ENCODE assay signal across 8 mouse cellular contexts in genomic region chr4:152185137-152185509, GRCm38 (mm10). TPM values are rescaled to one million over a fixed set of nuclear protein-coding genes. Genes with fewer than 3 reads are reported as not detected.
DNase-seq lines count a peak whose midpoint lies in the region; ATAC-seq and TF ChIP-seq lines count a peak whose summit lies in the region.

No protein-coding gene starts in this region.

- H3K27me3 ChIP-seq in E14TG2a.4 (ENCODE audit: insufficient read depth, low read length): peaks cover 3% of the 10 kb centered on the region; the same call in 1 of the 2 replicates
- H3K27me3 ChIP-seq in limb, embryonic 11.5 days (ENCODE audit: control insufficient read depth, insufficient read depth, low read length): no peaks in the 10 kb centered on the region
- H3K27me3 ChIP-seq in midbrain, embryonic 14.5 days (ENCODE audit: control insufficient read depth, insufficient read depth, low read length): no peaks in the 10 kb centered on the region; the same call in 1 of the 2 replicates

- H3K27ac ChIP-seq in limb, embryonic 11.5 days (replicated peaks; ENCODE audit: low read depth, low read length): no peak overlapping the region; the same call in 1 of the 2 replicates
- 0 out of 2 replicates have a peak overlapping the region, but pooled peaks have one; percentile 27 for H3K27ac ChIP-seq in midbrain, embryonic 14.5 days (replicated peaks; ENCODE audit: low read depth, low read length)

- peaks cover 38% of the 10 kb centered on the region for H3K36me3 ChIP-seq in E14TG2a.4 (ENCODE audit: insufficient read depth, low read length)
- H3K36me3 ChIP-seq in limb, embryonic 11.5 days (ENCODE audit: control insufficient read depth, insufficient read depth, low read length): no peaks in the 10 kb centered on the region
- peaks cover 8% of the 10 kb centered on the region; the same call in 1 of the 2 replicates for H3K36me3 ChIP-seq in midbrain, embryonic 14.5 days (ENCODE audit: control insufficient read depth, insufficient read depth, low read length)

- peak; percentile 93 for DNase-seq in adipocyte (ENCODE audit: low spot score)
- DNase-seq in heart, adult 18-20 months: peak; percentile 58 to 63
- peak; percentile 62 for DNase-seq in limb, embryonic 11.5 days (ENCODE audit: low spot score)
- peak; percentile 52 for DNase-seq in midbrain, embryonic 14.5 days
- DNase-seq in thymus, postnatal 0 days (ENCODE audit: low spot score): no peak
- no peak for DNase-seq in left cerebral cortex, adult 9 months (ENCODE audit: low spot score in 2 of 2)

- H3K9ac ChIP-seq in limb, embryonic 11.5 days (ENCODE audit: low read length): no peak overlapping the region
- no peak overlapping the region for H3K9ac ChIP-seq in midbrain, embryonic 14.5 days (replicated peaks; ENCODE audit: low read length)

- WGBS in limb, embryonic 11.5 days: 3% methylated on average over 3 of the region's 3 CpGs
- 4% methylated on average over 3 of the region's 3 CpGs for WGBS in midbrain, embryonic 14.5 days

- peaks cover 77% of the 10 kb centered on the region for H3K4me1 ChIP-seq in E14TG2a.4 (replicated peaks; ENCODE audit: low read depth, low read length)
- H3K4me1 ChIP-seq in limb, embryonic 11.5 days (ENCODE audit: control insufficient read depth, insufficient read depth, low read length): peaks cover 13% of the 10 kb centered on the region
- H3K4me1 ChIP-seq in midbrain, embryonic 14.5 days (ENCODE audit: control insufficient read depth, insufficient read depth, low read length): peaks cover 11% of the 10 kb centered on the region

- peak; percentile 59 for ATAC-seq in limb, embryonic 11.5 days (ENCODE audit: insufficient number of reproducible peaks, low FRiP score, low TSS enrichment, low read depth)
- peak; percentile 55 for ATAC-seq in midbrain, embryonic 14.5 days (ENCODE audit: low FRiP score, low TSS enrichment)
- no peak for ATAC-seq in erythroblast, adult 5-6 weeks (replicated peaks; ENCODE audit: low FRiP score, poor library complexity, severe bottlenecking)

- H3K4me3 ChIP-seq in E14TG2a.4 (replicated peaks; ENCODE audit: low read length): peak overlapping the region; percentile 72
- 0 out of 2 replicates have a peak overlapping the region, but pooled peaks have one; percentile 5 for H3K4me3 ChIP-seq in limb, embryonic 11.5 days (ENCODE audit: low read depth, low read length)
- H3K4me3 ChIP-seq in midbrain, embryonic 14.5 days (replicated peaks; ENCODE audit: low read depth, low read length): no peak overlapping the region

- peak overlapping the region; percentile 47 for H3K4me2 ChIP-seq in limb, embryonic 11.5 days (ENCODE audit: low read depth, severe bottlenecking)
- H3K4me2 ChIP-seq in midbrain, embryonic 14.5 days (ENCODE audit: low read length): peak overlapping the region; percentile 41; the same call in 1 of the 2 replicates

- no peak; the same call in 1 of the 2 replicates for TF ChIP-seq CTCF in E14TG2a.4 (conservative IDR thresholded peaks at IDR 0.05; ENCODE audit: low read length)

- H3K9me3 ChIP-seq in E14TG2a.4 (ENCODE audit: low read length): no peaks in the 10 kb centered on the region
- H3K9me3 ChIP-seq in limb, embryonic 11.5 days (ENCODE audit: control insufficient read depth, low read length): no peaks in the 10 kb centered on the region
- H3K9me3 ChIP-seq in midbrain, embryonic 14.5 days (ENCODE audit: control insufficient read depth, low read length): no peaks in the 10 kb centered on the region

RNA-seq across cellular contexts. Expression of gene Acot7, which starts 7.2 kb away (rescaled TPM):
- total RNA-seq in heart, adult 18-20 months (2021): 10 to 100 TPM; 61.9 to 66.2 TPM
- 32.1 and 33.3 TPM in 2 replicates for polyA plus RNA-seq in limb, embryonic 11.5 days (2014; fragmentation: Nextera tagmentation; extraction: Ambion mirVana)
- polyA plus RNA-seq in midbrain, embryonic 14.5 days (2014; fragmentation: Nextera tagmentation; extraction: Ambion mirVana): 276 and 368 TPM in 2 replicates
- 15.3 and 19.4 TPM in 2 replicates for total RNA-seq in erythroblast, adult 5-6 weeks (2015; ENCODE audit: low replicate concordance)
- total RNA-seq in erythroblast, adult 5-6 weeks (2017; ENCODE audit: low replicate concordance): 5.2 and 9.7 TPM in 2 replicates
- 65.1 and 98.8 TPM in 2 replicates for polyA plus RNA-seq in thymus, postnatal 0 days (2015; fragmentation: Nextera tagmentation; extraction: Ambion mirVana)

RNA-seq across cellular contexts. Expression of gene Hes2, which starts 26.5 kb away (rescaled TPM):
- total RNA-seq in heart, adult 18-20 months (2021): not detected
- polyA plus RNA-seq in limb, embryonic 11.5 days (2014; fragmentation: Nextera tagmentation; extraction: Ambion mirVana): not detected in 2 replicates
- polyA plus RNA-seq in midbrain, embryonic 14.5 days (2014; fragmentation: Nextera tagmentation; extraction: Ambion mirVana): not detected in 2 replicates
- total RNA-seq in erythroblast, adult 5-6 weeks (2015; ENCODE audit: low replicate concordance): not detected in 2 replicates
- not detected in 2 replicates for total RNA-seq in erythroblast, adult 5-6 weeks (2017; ENCODE audit: low replicate concordance)
- 0.21 TPM in 1 of 2 replicates, not detected in the other for polyA plus RNA-seq in thymus, postnatal 0 days (2015; fragmentation: Nextera tagmentation; extraction: Ambion mirVana)

RNA-seq across cellular contexts. Expression of gene Espn, which starts 33.0 kb away (rescaled TPM):
- 1 to 10 TPM; 2.5 to 2.7 TPM for total RNA-seq in heart, adult 18-20 months (2021)
- polyA plus RNA-seq in limb, embryonic 11.5 days (2014; fragmentation: Nextera tagmentation; extraction: Ambion mirVana): 1.6 and 1.9 TPM in 2 replicates
- not detected in 2 replicates for polyA plus RNA-seq in midbrain, embryonic 14.5 days (2014; fragmentation: Nextera tagmentation; extraction: Ambion mirVana)
- not detected in 2 replicates for total RNA-seq in erythroblast, adult 5-6 weeks (2015; ENCODE audit: low replicate concordance)
- total RNA-seq in erythroblast, adult 5-6 weeks (2017; ENCODE audit: low replicate concordance): 0.34 and 0.42 TPM in 2 replicates
- 3.2 and 3.6 TPM in 2 replicates for polyA plus RNA-seq in thymus, postnatal 0 days (2015; fragmentation: Nextera tagmentation; extraction: Ambion mirVana)

Comparison
In these comparisons a context has a peak if more than half of its experiments do, and no peak if none do; other contexts are left out.
1. DNase-seq: peak in adipocyte (single experiment), heart, adult 18-20 months (2 of 2), limb, embryonic 11.5 days (single experiment) and midbrain, embryonic 14.5 days (single experiment); none in thymus, postnatal 0 days (single experiment) and left cerebral cortex, adult 9 months (0 of 2).